Mouse (Mus musculus) liver, postnatal 0 days (tissue): ENCODE results near the gene Nacc1. TPM values are rescaled to one million over a fixed set of nuclear protein-coding genes. Genes with fewer than 3 reads are reported as not detected.

Experiments
- ATAC-seq: fragments of 200-750 bp; cut with Nextera tagmentation; 2 replicates; pipeline ENCODE4 v1.8.0; 2017; ENCODE audit warnings: mild to moderate bottlenecking, moderate library complexity
- DNase-seq: peaks from one replicate; pipeline ENCODE4 v3.0.0-alpha.2; 2016
- H3K27ac ChIP-seq: fragments of 300-500 bp; sonication (generic); 2 replicates; pipeline ENCODE4 v1.5.1; 2014; ENCODE audit warnings: antibody characterized with exemption, moderate library complexity, mild to moderate bottlenecking, low read depth
- H3K27me3 ChIP-seq: fragments of 300-500 bp; sonication (generic); 2 replicates; pipeline ENCODE4 v1.6.1; 2014; ENCODE audit warnings: low read length, control low read depth, mixed read lengths; ENCODE audit not compliant: insufficient read depth
- H3K36me3 ChIP-seq: fragments of 300-500 bp; sonication (generic); replicated peaks from 2 replicates; pipeline ENCODE4 v1.6.1; 2014; ENCODE audit warnings: mild to moderate bottlenecking, control low read depth, low read length, moderate library complexity, mixed read lengths; ENCODE audit not compliant: insufficient read depth
- H3K4me1 ChIP-seq: fragments of 300-500 bp; sonication (generic); 2 replicates; pipeline ENCODE4 v1.6.1; 2014; ENCODE audit warnings: antibody characterized with exemption, mild to moderate bottlenecking, control low read depth; ENCODE audit not compliant: insufficient read depth
- H3K4me2 ChIP-seq: fragments of 300-500 bp; sonication (generic); 2 replicates; pipeline ENCODE4 v1.6.1; 2014; ENCODE audit warnings: low read depth, mild to moderate bottlenecking, low read length, moderate library complexity, mixed read lengths
- H3K4me3 ChIP-seq: fragments of 300-500 bp; sonication (generic); 2 replicates; pipeline ENCODE4 v1.5.1; 2014; ENCODE audit warnings: low read depth, low read length
- H3K9ac ChIP-seq: fragments of 300-500 bp; sonication (generic); replicated peaks from 2 replicates; pipeline ENCODE4 v1.6.1; 2014; ENCODE audit warnings: mild to moderate bottlenecking, moderate library complexity
- H3K9me3 ChIP-seq: fragments of 300-500 bp; sonication (generic); 2 replicates; pipeline ENCODE4 v1.6.1; 2016; ENCODE audit warnings: mild to moderate bottlenecking, control low read depth, low read length, mixed read lengths
- CTCF ChIP-seq: sonication (generic); IDR thresholded peaks from 2 replicates; pipeline ENCODE4 v1.5.1; 2016; ENCODE audit warnings: antibody characterized with exemption, low read depth
- EP300 ChIP-seq: IDR thresholded peaks from 2 replicates; pipeline ENCODE4 v1.6.1; 2016; ENCODE audit warnings: antibody characterized with exemption, low read depth, mild to moderate bottlenecking
- WGBS: fragments of 180-500 bp; shearing (Covaris S2); extraction: QIAGEN DNeasy Blood & Tissue Kit; methylation state at CpG from one replicate; pipeline ENCODE4 v1.1.7; 2014; ENCODE audit not compliant: insufficient replicate concordance; 5-methylcytosine and 5-hydroxymethylcytosine counted together
- polyA plus RNA-seq: library from polyadenylated mRNA; unstranded; fragments of >200 nt; fragmentation: Nextera tagmentation; extraction: Ambion mirVana; gene quantifications from 2 replicates; pipeline ENCODE4 v1.2.1, GENCODE M21; 2015

Gene Nacc1
- polyA plus RNA-seq, 1 experiment from 2014 or later = 3.6 TPM

DNA sequence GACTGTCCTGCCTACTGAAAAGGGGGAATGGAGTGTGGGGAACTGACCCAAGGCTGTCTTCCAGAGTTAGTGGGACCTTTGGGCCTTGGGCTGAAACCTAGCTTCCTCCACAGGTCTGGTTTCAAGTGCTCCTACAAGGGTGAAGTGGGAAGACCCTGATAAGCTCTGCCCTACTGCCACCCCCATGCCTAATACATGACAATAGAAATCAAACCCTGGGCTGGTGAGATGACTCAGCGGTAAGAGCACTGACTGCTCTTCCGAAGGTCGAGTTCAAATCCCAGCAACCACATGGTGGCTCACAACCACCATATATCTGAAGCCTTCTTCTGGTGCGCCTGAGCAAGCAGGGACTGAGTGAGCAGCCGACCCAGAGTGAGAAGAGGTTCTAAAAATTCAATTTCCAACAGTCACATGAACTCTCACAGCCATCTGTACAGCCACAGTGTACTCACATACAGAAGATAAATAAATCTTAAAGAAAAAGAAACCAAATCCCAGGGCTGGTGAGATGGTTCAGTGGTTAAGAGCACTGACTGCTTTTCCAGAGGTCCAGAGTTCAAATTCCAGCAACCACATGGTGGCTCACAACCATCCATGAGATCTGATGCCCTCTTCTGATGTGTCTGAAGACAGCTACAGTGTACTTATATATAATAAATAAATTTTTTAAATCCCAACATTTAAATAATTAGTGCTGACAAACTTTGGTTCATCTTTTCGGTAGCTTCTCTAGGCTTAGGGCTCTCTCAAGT, 18.8 kb downstream of the Nacc1 start:
- Histone ChIP-seq H3K9me3 (no peaks in the 10 kb centered on the region), H3K27me3 (no peaks in the 10 kb centered on the region), H3K27ac (no peak overlapping the region), H3K4me3 (no peak overlapping the region), H3K4me2 (no peak overlapping the region), H3K36me3 (peaks cover 8% of the 10 kb centered on the region), H3K4me1 (peaks cover 15% of the 10 kb centered on the region), H3K9ac (no peak overlapping the region)
- TF ChIP-seq EP300 = no peak
- no peak for TF ChIP-seq CTCF
- DNase-seq (no peak), ATAC-seq (no peak)
- 68% methylated on average over 6 of the region's 6 CpGs for WGBS

DNA sequence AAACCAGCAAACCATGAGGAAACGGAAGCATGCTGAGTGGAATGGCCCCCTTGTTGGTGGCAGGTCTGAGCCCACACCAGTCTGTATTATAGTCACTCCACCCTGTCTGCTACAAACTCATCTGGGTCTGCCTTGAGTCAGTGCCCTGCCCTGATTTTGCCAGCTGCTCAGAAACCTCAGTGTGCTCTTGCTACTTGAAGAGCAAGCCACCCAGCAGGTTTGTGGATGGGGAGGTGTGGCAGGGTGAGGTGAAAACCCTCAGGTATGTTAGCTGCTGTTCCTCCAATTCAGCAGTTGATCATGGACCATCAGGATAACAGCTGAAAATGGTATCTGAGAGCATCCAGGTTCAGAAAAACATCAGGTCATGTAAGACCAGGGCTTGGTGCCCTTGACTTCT, 19.6 kb downstream of the Nacc1 start:
- Histone ChIP-seq H3K27me3 (no peaks in the 10 kb centered on the region), H3K36me3 (peaks cover 4% of the 10 kb centered on the region), H3K4me1 (peaks cover 19% of the 10 kb centered on the region), H3K27ac (no peak overlapping the region), H3K9ac (no peak overlapping the region), H3K4me3 (no peak overlapping the region), H3K4me2 (no peak overlapping the region), H3K9me3 (no peaks in the 10 kb centered on the region)
- ATAC-seq = no peak
- TF ChIP-seq CTCF (no peak), EP300 (no peak)
- DNase-seq = no peak
- 63% methylated on average over 1 of the region's 1 CpGs for WGBS

DNA sequence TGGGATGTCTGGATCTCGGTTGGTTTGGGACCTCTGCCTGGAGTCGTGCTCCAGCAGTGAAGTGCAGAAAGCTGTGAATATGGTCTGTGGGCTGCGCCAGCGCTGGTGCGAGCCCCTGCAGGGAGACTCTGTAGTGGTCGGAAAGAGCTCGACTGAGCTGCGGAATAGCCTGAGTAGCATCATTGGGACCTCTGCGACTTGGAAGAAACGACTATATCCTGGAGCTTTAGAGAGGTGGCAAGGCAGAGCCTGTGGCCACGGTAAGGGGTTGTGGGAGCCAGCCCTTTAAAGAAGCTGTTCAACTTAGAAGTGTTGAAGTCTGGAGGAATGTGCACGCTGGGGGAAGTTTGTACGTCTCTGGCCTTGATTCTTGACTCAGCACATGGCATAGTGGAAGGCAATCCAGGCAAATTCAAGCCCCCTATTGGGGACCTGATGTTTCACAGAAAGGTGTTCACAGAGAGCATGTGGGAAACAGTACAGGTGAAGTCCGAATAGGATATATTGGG, 22.2 kb downstream of the Nacc1 start:
- no peak for DNase-seq
- WGBS = 4% methylated on average over 14 of the region's 14 CpGs
- H3K4me1 ChIP-seq = peaks cover 22% of the 10 kb centered on the region

GRCm38 (mm10) chr8:84664566-84665384, 22.9 kb downstream of the Nacc1 start:
- TF ChIP-seq EP300 = no peak
- TF ChIP-seq CTCF = peak; percentile 74
- H3K9me3 ChIP-seq = no peaks in the 10 kb centered on the region
- no peaks in the 10 kb centered on the region for H3K36me3 ChIP-seq
- H3K27ac ChIP-seq = peak overlapping the region; percentile 99
- peak overlapping the region; percentile 82 for H3K9ac ChIP-seq
- WGBS = under 1% methylated on average over 29 of the region's 29 CpGs
- H3K4me3 ChIP-seq = peak overlapping the region; percentile 91
- ATAC-seq = peak; percentile 37
- H3K4me2 ChIP-seq = peak overlapping the region; percentile 85
- H3K27me3 ChIP-seq = no peaks in the 10 kb centered on the region
- DNase-seq = peak; percentile 85
- peaks cover 24% of the 10 kb centered on the region for H3K4me1 ChIP-seq

More for the DNA sequence above, 22.2 kb downstream of the Nacc1 start:
- Histone ChIP-seq H3K4me3 (peak overlapping the region; percentile 91), H3K9me3 (no peaks in the 10 kb centered on the region), H3K27me3 (no peaks in the 10 kb centered on the region), H3K9ac (peak overlapping the region; percentile 82), H3K36me3 (no peaks in the 10 kb centered on the region), H3K4me2 (peak overlapping the region; percentile 85), H3K27ac (peak overlapping the region; percentile 99)
- ATAC-seq = no peak
- TF ChIP-seq CTCF (0 out of 2 replicates have a peak, but pooled peaks have one; percentile 5), EP300 (no peak)

- ATAC-seq (peak; percentile 72), DNase-seq (peak; percentile 95)
- Histone ChIP-seq H3K27ac (peak overlapping the region; percentile 99), H3K27me3 (no peaks in the 10 kb centered on the region), H3K9me3 (no peaks in the 10 kb centered on the region), H3K4me2 (peak overlapping the region; percentile 85), H3K9ac (peak overlapping the region; percentile 95), H3K4me1 (peaks cover 35% of the 10 kb centered on the region), H3K36me3 (no peaks in the 10 kb centered on the region), H3K4me3 (peak overlapping the region; percentile 91)
- WGBS = 3% methylated on average over 43 of the region's 43 CpGs
- TF ChIP-seq EP300 = peak; percentile 65; the same call in 1 of the 2 replicates
- no peak for TF ChIP-seq CTCF
These were observed 24.0 kb downstream of the Nacc1 start for GRCm38 (mm10) chr8:84663483-84664327.
